Mouse (Mus musculus) hindbrain, postnatal 0 days (tissue): Measurements from ENCODE around the gene Nav2. TPM values are rescaled to one million over a fixed set of nuclear protein-coding genes. Genes with fewer than 3 reads are reported as not detected.

Experiments used
- ATAC-seq: fragments of 200-750 bp; cut with Nextera tagmentation; 2 replicates; pipeline ENCODE4 v1.8.0; 2017; ENCODE audit warnings: mild to moderate bottlenecking, moderate TSS enrichment, moderate library complexity
- DNase-seq: peaks from one replicate; pipeline ENCODE4 v3.0.0-alpha.2; 2015; ENCODE audit warnings: low spot score
- H3K27ac ChIP-seq: fragments of 300-500 bp; sonication (generic); 2 replicates; pipeline ENCODE4 v1.5.1; 2014; ENCODE audit warnings: mild to moderate bottlenecking
- H3K27me3 ChIP-seq: fragments of 300-500 bp; sonication (generic); 2 replicates; pipeline ENCODE4 v1.6.1; 2014; ENCODE audit warnings: low read length, mixed read lengths; ENCODE audit not compliant: insufficient read depth
- H3K36me3 ChIP-seq: fragments of 300-500 bp; sonication (generic); 2 replicates; pipeline ENCODE4 v1.6.1; 2014; ENCODE audit warnings: low read length, mixed read lengths; ENCODE audit not compliant: insufficient read depth
- H3K4me1 ChIP-seq: fragments of 300-500 bp; sonication (generic); 2 replicates; pipeline ENCODE4 v1.6.1; 2014; ENCODE audit warnings: antibody characterized with exemption, low read length, mixed read lengths; ENCODE audit not compliant: insufficient read depth
- H3K4me2 ChIP-seq: fragments of 300-500 bp; sonication (generic); 2 replicates; pipeline ENCODE4 v1.6.1; 2014; ENCODE audit warnings: low read depth, mild to moderate bottlenecking, low read length, moderate library complexity, mixed read lengths
- H3K4me3 ChIP-seq: fragments of 300-500 bp; sonication (generic); 2 replicates; pipeline ENCODE4 v1.5.1; 2014; ENCODE audit warnings: low read length
- H3K9ac ChIP-seq: fragments of 300-500 bp; sonication (generic); replicated peaks from 2 replicates; pipeline ENCODE4 v1.6.1; 2014; ENCODE audit warnings: mild to moderate bottlenecking, low read length, moderate library complexity, mixed read lengths
- H3K9me3 ChIP-seq: fragments of 300-500 bp; sonication (generic); 2 replicates; pipeline ENCODE4 v1.6.1; 2016; ENCODE audit warnings: low read length, mixed read lengths
- CTCF ChIP-seq: IDR thresholded peaks from 2 replicates; pipeline ENCODE4 v1.5.1; 2016; ENCODE audit warnings: antibody characterized with exemption, control low read depth, low read depth
- WGBS: fragments of 180-500 bp; shearing (Covaris S2); extraction: QIAGEN DNeasy Blood & Tissue Kit; methylation state at CpG from one replicate; pipeline ENCODE4 v1.1.7; 2014; 5-methylcytosine and 5-hydroxymethylcytosine counted together
- polyA plus RNA-seq: library from polyadenylated mRNA; unstranded; fragments of >200 nt; fragmentation: Nextera tagmentation; extraction: Ambion mirVana; gene quantifications from 2 replicates; pipeline ENCODE4 v1.2.1, GENCODE M21; 2015
- total RNA-seq: library from RNA; depleted of rRNA; stranded (reverse); fragments of >200 nt; gene quantifications from 2 replicates; pipeline ENCODE4 v1.2.3, GENCODE M21; 2014

Nav2 gene
- total and polyA plus RNA-seq, 2 experiments from 2014 or later = 20.1 to 64.7 TPM

- no peaks in the 10 kb centered on the region for H3K27me3 ChIP-seq
- peak; percentile 79 for TF ChIP-seq CTCF
- H3K4me1 ChIP-seq = peaks cover 12% of the 10 kb centered on the region; the same call in 1 of the 2 replicates
- H3K9ac ChIP-seq = no peak overlapping the region
- ATAC-seq (peak; percentile 66), DNase-seq (peak; percentile 78)
- no peaks in the 10 kb centered on the region for H3K9me3 ChIP-seq
- H3K36me3 ChIP-seq = no peaks in the 10 kb centered on the region
- no peak overlapping the region for H3K4me3 ChIP-seq
- no peak overlapping the region for H3K27ac ChIP-seq
- WGBS = 21% methylated on average over 3 of the region's 3 CpGs
- H3K4me2 ChIP-seq = no peak overlapping the region
Observed at GRCm38 (mm10) chr7:48928364-48928763, 19.8 kb downstream of the Nav2 start.

- no peak overlapping the region for H3K9ac ChIP-seq
- no peaks in the 10 kb centered on the region for H3K27me3 ChIP-seq
- ATAC-seq = peak; percentile 62; the same call in 1 of the 2 replicates
- H3K4me3 ChIP-seq = no peak overlapping the region
- no peak overlapping the region for H3K27ac ChIP-seq
- H3K4me1 ChIP-seq = peaks cover 12% of the 10 kb centered on the region; the same call in 1 of the 2 replicates
- TF ChIP-seq CTCF = no peak
- DNase-seq = peak; percentile 79
- no peak overlapping the region for H3K4me2 ChIP-seq
- H3K36me3 ChIP-seq = no peaks in the 10 kb centered on the region
- no peaks in the 10 kb centered on the region for H3K9me3 ChIP-seq
- 24% methylated on average over 5 of the region's 5 CpGs for WGBS
Observed at GRCm38 (mm10) chr7:48930399-48930798, 21.9 kb downstream of the Nav2 start.

GRCm38 (mm10) chr7:48932138-48932537, 23.6 kb downstream of the Nav2 start:
- Histone ChIP-seq H3K4me2 (no peak overlapping the region), H3K9ac (no peak overlapping the region), H3K9me3 (no peaks in the 10 kb centered on the region), H3K4me3 (no peak overlapping the region), H3K27ac (no peak overlapping the region), H3K4me1 (peaks cover 12% of the 10 kb centered on the region; the same call in 1 of the 2 replicates), H3K36me3 (no peaks in the 10 kb centered on the region), H3K27me3 (no peaks in the 10 kb centered on the region)
- DNase-seq (peak; percentile 38), ATAC-seq (no peak)
- TF ChIP-seq CTCF = no peak
- 73% methylated on average over 2 of the region's 2 CpGs for WGBS

GRCm38 (mm10) chr7:48934816-48935215, 26.3 kb downstream of the Nav2 start:
- 80% methylated on average over 2 of the region's 2 CpGs for WGBS
- no peak for ATAC-seq
- TF ChIP-seq CTCF = no peak
- no peak overlapping the region for H3K4me3 ChIP-seq
- no peak for DNase-seq
- no peak overlapping the region for H3K27ac ChIP-seq
- H3K4me1 ChIP-seq = peaks cover 12% of the 10 kb centered on the region; the same call in 1 of the 2 replicates
- no peaks in the 10 kb centered on the region for H3K9me3 ChIP-seq
- H3K9ac ChIP-seq = no peak overlapping the region
- H3K36me3 ChIP-seq = no peaks in the 10 kb centered on the region
- no peak overlapping the region for H3K4me2 ChIP-seq
- no peaks in the 10 kb centered on the region for H3K27me3 ChIP-seq

GRCm38 (mm10) chr7:48937562-48937961, 29.0 kb downstream of the Nav2 start:
- Histone ChIP-seq H3K36me3 (no peaks in the 10 kb centered on the region), H3K4me1 (no peaks in the 10 kb centered on the region), H3K4me3 (no peak overlapping the region), H3K9me3 (no peaks in the 10 kb centered on the region), H3K27ac (no peak overlapping the region), H3K9ac (no peak overlapping the region), H3K27me3 (no peaks in the 10 kb centered on the region), H3K4me2 (no peak overlapping the region)
- TF ChIP-seq CTCF = no peak
- DNase-seq (no peak), ATAC-seq (no peak)
- 86% methylated on average over 11 of the region's 11 CpGs for WGBS

GRCm38 (mm10) chr7:48938190-48938589, 29.7 kb downstream of the Nav2 start:
- TF ChIP-seq CTCF = peak; percentile 55

GRCm38 (mm10) chr7:48948381-48949108, 40.0 kb downstream of the Nav2 start:
- ATAC-seq = no peak
- no peak for DNase-seq
- no peak overlapping the region for H3K4me2 ChIP-seq
- H3K27me3 ChIP-seq = no peaks in the 10 kb centered on the region
- no peaks in the 10 kb centered on the region; the same call in 1 of the 2 replicates for H3K4me1 ChIP-seq
- H3K36me3 ChIP-seq = no peaks in the 10 kb centered on the region
- 83% methylated on average over 4 of the region's 4 CpGs for WGBS
- TF ChIP-seq CTCF = no peak
- H3K27ac ChIP-seq = no peak overlapping the region
- no peak overlapping the region for H3K4me3 ChIP-seq
- H3K9me3 ChIP-seq = no peaks in the 10 kb centered on the region
- H3K9ac ChIP-seq = no peak overlapping the region

More at GRCm38 (mm10) chr7:48938190-48938589, 29.7 kb downstream of the Nav2 start:
- Histone ChIP-seq H3K36me3 (no peaks in the 10 kb centered on the region), H3K4me3 (no peak overlapping the region), H3K27me3 (no peaks in the 10 kb centered on the region), H3K4me1 (no peaks in the 10 kb centered on the region), H3K9ac (no peak overlapping the region), H3K27ac (no peak overlapping the region), H3K9me3 (no peaks in the 10 kb centered on the region), H3K4me2 (no peak overlapping the region)
- DNase-seq (peak; percentile 51), ATAC-seq (no peak)
- 38% methylated on average over 4 of the region's 4 CpGs for WGBS
